Mouse (Mus musculus): ENCODE measurements at regions not wholly inside any gene's neighbourhood (a gene's known extent, or its start where the extent isn't known, plus 50 kb on each side); places are given as distances from the start of the nearest gene placed in this dataset.

DNA sequence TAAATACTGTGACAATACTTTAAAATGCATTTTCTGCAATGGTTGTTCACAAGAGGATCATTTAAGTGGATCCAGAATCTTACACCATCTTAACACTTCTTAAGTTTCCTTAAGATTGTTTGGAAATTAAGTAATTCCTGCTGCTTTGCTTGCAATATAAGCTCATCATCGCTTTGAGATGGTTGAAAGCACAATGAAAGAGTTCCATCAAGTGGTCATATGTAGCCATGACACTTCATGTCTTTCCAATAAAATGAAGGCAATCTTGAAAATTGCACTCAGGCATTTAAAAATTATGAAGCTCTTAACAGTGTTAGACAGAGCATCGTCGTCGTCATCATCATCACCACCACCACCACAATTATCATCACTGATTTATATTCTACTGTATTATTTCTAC lies 223.8 kb downstream of the Lipi start:
- Histone ChIP-seq H3K36me3 (ENCODE audit: insufficient read depth, low read length) (no peaks in the 10 kb centered on the region), H3K27ac (ENCODE audit: low read length) (no peak overlapping the region), H3K9ac (replicated peaks; ENCODE audit: low read depth) (no peak overlapping the region), H3K4me1 (ENCODE audit: insufficient read depth, low read depth, low read length) (no peaks in the 10 kb centered on the region), H3K4me2 (replicated peaks; ENCODE audit: low read depth, low read length) (no peak overlapping the region), H3K9me3 (ENCODE audit: low read length) (no peaks in the 10 kb centered on the region), H3K4me3 (ENCODE audit: low read depth, low read length) (no peak overlapping the region), H3K27me3 (replicated peaks; ENCODE audit: insufficient read depth, low read length) (no peaks in the 10 kb centered on the region)
- DNase-seq (ENCODE audit: low spot score) (peak; percentile 31), ATAC-seq (no peak)
- WGBS, result 63% methylated on average over 4 of the region's 4 CpGs
- TF ChIP-seq CTCF (IDR thresholded peaks at IDR 0.05) (peak; percentile 58), EP300 (IDR thresholded peaks at IDR 0.05) (no peak)

DNA sequence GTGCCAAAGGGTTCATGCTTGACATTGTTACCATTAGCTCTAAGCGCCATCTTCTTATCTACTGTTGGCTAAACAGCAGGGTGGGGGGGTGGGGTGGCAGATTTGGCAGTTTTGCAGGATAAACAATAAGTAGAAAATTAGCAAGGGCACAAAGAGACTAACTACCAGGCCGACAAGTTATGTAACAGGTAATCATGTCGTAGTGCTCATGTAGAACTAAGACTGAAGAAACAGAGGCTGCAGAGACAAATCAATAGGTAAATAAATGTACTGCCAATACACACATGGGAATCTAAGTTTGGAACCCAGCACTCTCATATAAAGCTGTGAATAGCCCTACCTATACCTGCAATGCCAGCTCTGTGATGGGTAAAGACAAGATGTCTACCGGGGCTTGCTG lies 225.1 kb downstream of the Lipi start:
- Histone ChIP-seq H3K36me3 (ENCODE audit: insufficient read depth, low read length) (no peaks in the 10 kb centered on the region), H3K4me1 (ENCODE audit: insufficient read depth, low read depth, low read length) (no peaks in the 10 kb centered on the region), H3K27ac (ENCODE audit: low read length) (no peak overlapping the region), H3K9me3 (ENCODE audit: low read length) (no peaks in the 10 kb centered on the region), H3K9ac (replicated peaks; ENCODE audit: low read depth) (no peak overlapping the region), H3K4me2 (replicated peaks; ENCODE audit: low read depth, low read length) (no peak overlapping the region), H3K27me3 (replicated peaks; ENCODE audit: insufficient read depth, low read length) (no peaks in the 10 kb centered on the region), H3K4me3 (ENCODE audit: low read depth, low read length) (no peak overlapping the region)
- TF ChIP-seq EP300 (IDR thresholded peaks at IDR 0.05) (no peak), CTCF (IDR thresholded peaks at IDR 0.05) (no peak)
- ATAC-seq (no peak), DNase-seq (ENCODE audit: low spot score) (no peak)
- 78% methylated on average over 4 of the region's 4 CpGs for WGBS

DNA sequence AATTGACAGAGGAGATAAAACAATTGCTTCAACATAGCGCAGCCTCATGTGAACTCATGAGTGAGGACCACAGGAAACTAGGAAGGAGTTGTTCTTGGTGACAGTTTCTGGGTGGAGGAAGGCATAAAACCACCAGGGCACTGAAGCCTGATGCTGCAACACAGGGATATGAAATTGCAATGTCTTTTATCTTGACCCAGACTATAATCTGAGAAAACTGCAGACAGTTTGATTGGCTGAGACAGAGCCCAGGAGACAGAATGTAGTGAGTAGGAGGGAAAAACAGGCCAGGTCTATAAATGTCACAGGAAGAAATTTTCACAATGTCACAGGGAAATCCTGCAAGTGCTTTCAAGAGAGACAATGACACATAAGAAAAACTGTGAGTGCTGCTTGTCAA lies 232.5 kb downstream of the Lipi start:
- no peak for DNase-seq (ENCODE audit: low spot score)
- Histone ChIP-seq H3K4me3 (ENCODE audit: low read depth, low read length) (no peak overlapping the region), H3K9ac (replicated peaks; ENCODE audit: low read depth) (no peak overlapping the region), H3K4me2 (replicated peaks; ENCODE audit: low read depth, low read length) (no peak overlapping the region), H3K27me3 (replicated peaks; ENCODE audit: insufficient read depth, low read length) (no peaks in the 10 kb centered on the region), H3K9me3 (ENCODE audit: low read length) (no peaks in the 10 kb centered on the region), H3K36me3 (ENCODE audit: insufficient read depth, low read length) (no peaks in the 10 kb centered on the region), H3K27ac (ENCODE audit: low read length) (no peak overlapping the region), H3K4me1 (ENCODE audit: insufficient read depth, low read depth, low read length) (no peaks in the 10 kb centered on the region)
- no peak for TF ChIP-seq EP300 (IDR thresholded peaks at IDR 0.05)
- TF ChIP-seq CTCF (IDR thresholded peaks at IDR 0.05), result no peak
- ATAC-seq, result no peak
- WGBS, result 94% methylated on average over 1 of the region's 1 CpGs

DNA sequence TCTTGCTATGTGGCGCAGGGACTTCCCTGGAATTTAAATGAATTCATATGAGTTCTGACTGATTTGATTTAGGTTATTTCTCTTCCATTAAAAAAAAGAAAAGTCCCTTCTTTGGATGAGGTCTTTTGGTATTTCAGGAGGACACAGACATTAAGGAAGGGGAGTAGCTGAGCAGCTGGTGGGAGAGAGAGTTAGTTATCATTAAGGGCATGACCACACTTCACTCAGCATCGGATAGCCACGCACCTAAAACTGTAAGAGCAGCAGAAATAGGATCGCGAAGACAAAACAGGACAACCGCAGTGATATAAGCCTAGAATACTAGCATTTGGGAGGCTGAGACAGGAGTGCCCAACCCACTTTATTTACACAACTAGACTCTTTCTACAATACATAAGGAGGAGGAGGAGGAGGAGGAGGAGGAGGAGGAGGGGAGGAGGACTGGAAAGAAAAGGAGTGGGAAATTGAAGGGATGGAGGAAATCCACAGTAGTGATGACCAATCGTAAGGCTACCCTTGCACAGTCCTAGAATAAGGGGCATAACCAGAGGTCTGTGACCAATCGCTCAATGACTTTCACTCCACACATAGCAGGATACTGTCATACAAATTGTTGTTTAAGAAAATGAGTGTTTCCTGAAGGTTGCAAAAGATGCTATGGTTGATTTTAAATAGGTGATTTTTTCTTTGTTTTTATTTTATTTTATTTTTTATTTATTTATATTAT lies 241.5 kb downstream of the Lipi start:
- H3K36me3 ChIP-seq (ENCODE audit: insufficient read depth, low read length), result no peaks in the 10 kb centered on the region
- no peaks in the 10 kb centered on the region for H3K4me1 ChIP-seq (ENCODE audit: insufficient read depth, low read depth, low read length)
- H3K4me3 ChIP-seq (ENCODE audit: low read depth, low read length), result no peak overlapping the region
- DNase-seq (ENCODE audit: low spot score), result no peak
- H3K4me2 ChIP-seq (replicated peaks; ENCODE audit: low read depth, low read length), result no peak overlapping the region
- TF ChIP-seq EP300 (IDR thresholded peaks at IDR 0.05) (no peak), CTCF (IDR thresholded peaks at IDR 0.05) (no peak)
- H3K9me3 ChIP-seq (ENCODE audit: low read length), result no peaks in the 10 kb centered on the region
- no peak overlapping the region for H3K27ac ChIP-seq (ENCODE audit: low read length)
- 81% methylated on average over 8 of the region's 8 CpGs for WGBS
- no peak for ATAC-seq
- no peak overlapping the region for H3K9ac ChIP-seq (replicated peaks; ENCODE audit: low read depth)
- no peaks in the 10 kb centered on the region for H3K27me3 ChIP-seq (replicated peaks; ENCODE audit: insufficient read depth, low read length)

DNA sequence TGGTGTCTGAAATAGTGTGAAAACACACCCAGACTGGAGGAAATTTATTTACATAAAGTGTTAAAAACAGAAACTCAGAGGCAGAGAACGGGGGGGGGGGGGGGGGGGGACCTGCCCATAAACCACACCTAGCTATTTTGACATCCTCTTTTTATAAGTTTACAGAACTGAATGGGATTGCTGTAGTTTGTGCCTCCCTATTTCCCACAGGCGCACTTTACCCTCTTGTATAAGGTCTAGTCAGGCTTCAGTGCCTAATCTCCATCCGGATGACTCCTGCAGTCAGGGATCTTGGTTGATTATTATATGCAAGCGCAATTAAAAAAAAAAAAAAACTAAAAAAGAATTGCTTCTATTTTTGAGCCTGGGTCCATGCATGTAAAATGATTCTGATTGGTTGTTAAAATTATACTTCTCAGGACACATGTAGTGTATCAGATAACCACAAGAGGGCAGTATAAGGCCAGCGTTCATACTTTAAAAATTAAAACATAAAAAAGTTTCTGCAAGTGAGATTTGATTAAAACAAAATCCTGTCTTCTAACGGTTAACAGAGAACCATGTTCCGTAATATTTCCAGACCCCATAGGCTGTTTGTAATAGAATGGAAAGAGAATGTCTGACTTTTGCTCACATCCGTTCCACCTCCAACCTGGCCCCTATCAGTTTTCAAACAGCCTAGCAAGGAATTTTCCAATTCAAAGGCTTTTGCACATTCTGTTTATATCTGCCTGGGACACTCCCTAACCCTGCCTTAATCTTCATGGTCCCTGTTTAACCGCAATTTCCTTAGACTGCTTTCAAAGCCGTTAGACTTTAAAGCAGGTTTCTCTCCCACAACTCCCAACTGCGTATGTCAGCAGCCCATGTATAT lies 242.6 kb downstream of the Lipi start:
- TF ChIP-seq EP300 (IDR thresholded peaks at IDR 0.05), result no peak
- peak; percentile 62 for TF ChIP-seq CTCF (IDR thresholded peaks at IDR 0.05)
- Histone ChIP-seq H3K4me3 (ENCODE audit: low read depth, low read length) (no peak overlapping the region), H3K36me3 (ENCODE audit: insufficient read depth, low read length) (no peaks in the 10 kb centered on the region), H3K4me1 (ENCODE audit: insufficient read depth, low read depth, low read length) (no peaks in the 10 kb centered on the region), H3K9ac (replicated peaks; ENCODE audit: low read depth) (no peak overlapping the region), H3K9me3 (ENCODE audit: low read length) (no peaks in the 10 kb centered on the region), H3K27ac (ENCODE audit: low read length) (no peak overlapping the region), H3K4me2 (replicated peaks; ENCODE audit: low read depth, low read length) (no peak overlapping the region), H3K27me3 (replicated peaks; ENCODE audit: insufficient read depth, low read length) (no peaks in the 10 kb centered on the region)
- 33% methylated on average over 10 of the region's 11 CpGs for WGBS
- DNase-seq (ENCODE audit: low spot score) (peak; percentile 36), ATAC-seq (no peak)

DNA sequence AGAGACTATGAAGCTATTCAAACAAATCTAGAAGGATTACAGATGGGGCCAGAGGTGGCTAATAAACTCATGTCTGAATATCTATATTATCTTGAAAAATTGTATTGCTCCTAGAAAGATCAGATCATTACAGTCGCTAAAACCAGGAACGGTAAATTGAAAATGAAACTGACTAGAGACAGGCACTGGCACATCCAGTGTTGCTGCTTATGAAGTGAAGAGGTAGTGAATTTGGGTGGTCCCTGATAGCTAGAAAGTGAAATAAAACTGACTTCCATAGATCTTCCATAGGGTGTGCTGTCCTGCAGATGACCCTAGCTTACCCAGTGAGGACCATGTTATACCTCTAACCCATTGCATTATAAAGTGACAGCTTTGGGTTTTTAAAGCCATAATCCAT lies 251.6 kb downstream of the Lipi start:
- no peak for ATAC-seq
- Histone ChIP-seq H3K36me3 (ENCODE audit: insufficient read depth, low read length) (no peaks in the 10 kb centered on the region), H3K4me3 (ENCODE audit: low read depth, low read length) (no peak overlapping the region), H3K27me3 (replicated peaks; ENCODE audit: insufficient read depth, low read length) (no peaks in the 10 kb centered on the region), H3K9ac (replicated peaks; ENCODE audit: low read depth) (no peak overlapping the region), H3K9me3 (ENCODE audit: low read length) (no peaks in the 10 kb centered on the region), H3K4me2 (replicated peaks; ENCODE audit: low read depth, low read length) (no peak overlapping the region), H3K4me1 (ENCODE audit: insufficient read depth, low read depth, low read length) (no peaks in the 10 kb centered on the region), H3K27ac (ENCODE audit: low read length) (no peak overlapping the region)
- WGBS, result 70% methylated on average over 2 of the region's 2 CpGs
- TF ChIP-seq EP300 (IDR thresholded peaks at IDR 0.05) (no peak), CTCF (IDR thresholded peaks at IDR 0.05) (no peak)
- DNase-seq (ENCODE audit: low spot score), result no peak
